Mouse (Mus musculus): ENCODE results near the gene Hdhd3. TPM values are rescaled to one million over a fixed set of nuclear protein-coding genes. Genes with fewer than 3 reads are reported as not detected.

The Hdhd3 gene
- polyA plus RNA-seq, 1 experiment, result 0.51 TPM

DNA sequence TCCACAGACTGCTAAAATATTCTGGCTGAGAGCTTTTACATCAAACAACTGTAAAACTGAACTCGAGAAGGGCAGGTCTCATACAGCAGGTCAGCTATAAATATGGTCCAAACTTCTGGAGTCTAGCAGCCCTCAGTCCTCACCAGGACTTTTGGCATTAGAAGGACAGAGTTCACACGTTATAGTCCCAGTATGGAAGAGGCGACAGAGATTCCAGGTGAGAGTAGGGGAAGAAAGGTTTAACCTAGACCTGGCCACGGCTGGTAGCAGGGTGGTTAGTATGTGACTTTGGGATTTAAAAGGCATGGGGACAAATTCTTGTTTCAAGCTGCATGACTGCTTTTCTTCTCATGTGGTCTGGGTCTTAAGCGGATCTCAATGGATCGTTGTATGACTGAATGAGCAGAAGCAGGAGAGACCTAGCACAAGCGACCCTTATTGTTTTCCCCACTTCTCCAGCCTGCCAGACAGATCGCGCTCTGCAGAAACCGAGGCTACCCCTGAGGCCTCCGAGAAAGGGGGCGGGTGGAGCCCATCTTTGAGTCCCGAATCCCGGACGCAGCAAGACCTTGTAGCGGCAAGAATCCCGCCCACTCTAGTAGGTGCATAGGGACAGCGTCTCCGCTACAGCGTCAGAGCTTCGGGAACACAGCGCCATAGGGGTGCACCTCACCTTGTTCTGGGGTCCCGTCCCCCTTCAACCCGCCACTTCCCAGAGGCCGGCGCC lies 16.0 kb upstream of the Hdhd3 start:
- H3K36me3 ChIP-seq (ENCODE audit: control insufficient read depth, insufficient read depth, low read length, poor library complexity, severe bottlenecking), result no peaks in the 10 kb centered on the region
- peak overlapping the region; percentile 65 for H3K9ac ChIP-seq (ENCODE audit: low read depth, poor library complexity, severe bottlenecking)
- no peaks in the 10 kb centered on the region for H3K9me3 ChIP-seq (replicated peaks; ENCODE audit: control insufficient read depth, insufficient read depth, low read length, poor library complexity, severe bottlenecking)
- no peaks in the 10 kb centered on the region for H3K27me3 ChIP-seq (ENCODE audit: control insufficient read depth, insufficient read depth, low read length, poor library complexity, severe bottlenecking)
- TF ChIP-seq EP300 (IDR thresholded peaks at IDR 0.05; ENCODE audit: insufficient read depth, low read depth, low read length) (no peak), CTCF (IDR thresholded peaks at IDR 0.05; ENCODE audit: low read depth, low read length) (no peak), POLR2A (IDR thresholded peaks at IDR 0.05; ENCODE audit: insufficient read depth, low read length) (no peak)
- peak overlapping the region; percentile 80 for H3K4me3 ChIP-seq (ENCODE audit: low read depth, low read length)
- H3K4me1 ChIP-seq (ENCODE audit: control insufficient read depth, insufficient read depth, low read length), result no peaks in the 10 kb centered on the region
- no peak overlapping the region for H3K27ac ChIP-seq (ENCODE audit: insufficient read depth, low read length)

DNA sequence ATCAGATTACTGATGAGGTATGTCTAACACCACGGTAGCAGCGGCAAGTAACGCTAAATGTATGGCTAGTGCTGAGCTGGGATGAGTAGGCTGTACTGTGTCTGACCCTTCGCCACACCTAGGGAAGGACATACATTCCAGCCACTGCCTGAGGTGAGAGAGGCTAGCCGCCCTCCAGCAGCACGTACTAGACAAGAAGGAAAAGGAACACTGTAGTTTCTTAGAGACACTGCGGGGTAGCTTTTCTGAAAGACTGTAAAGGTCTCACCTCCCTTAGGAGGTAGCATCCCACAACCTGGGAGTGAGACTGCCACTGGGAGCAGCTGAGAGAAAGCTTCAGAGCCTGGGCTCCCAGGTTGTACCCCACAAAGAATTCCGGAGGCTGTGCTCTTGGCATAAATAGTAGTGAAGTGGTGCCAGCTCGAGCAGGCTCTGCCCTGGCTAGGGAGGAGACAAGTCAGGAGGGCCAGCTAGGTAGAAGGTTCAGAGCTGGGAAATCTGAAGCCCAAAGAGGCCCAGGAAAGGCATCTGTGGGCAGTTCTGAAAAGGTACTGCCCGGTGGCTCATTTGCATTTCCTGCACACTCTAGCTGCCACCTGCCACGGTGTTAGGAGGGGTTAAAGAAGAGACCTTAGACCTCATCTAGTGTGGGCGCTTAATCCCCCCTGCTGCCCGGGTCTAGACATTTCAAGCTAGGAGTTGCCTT lies 15.3 kb upstream of the Hdhd3 start:
- Histone ChIP-seq H3K4me1 (ENCODE audit: control insufficient read depth, insufficient read depth, low read length) (no peaks in the 10 kb centered on the region), H3K9ac (ENCODE audit: low read depth, poor library complexity, severe bottlenecking) (peak overlapping the region; percentile 65; the same call in 1 of the 2 replicates), H3K9me3 (replicated peaks; ENCODE audit: control insufficient read depth, insufficient read depth, low read length, poor library complexity, severe bottlenecking) (no peaks in the 10 kb centered on the region), H3K27me3 (ENCODE audit: control insufficient read depth, insufficient read depth, low read length, poor library complexity, severe bottlenecking) (no peaks in the 10 kb centered on the region), H3K27ac (ENCODE audit: insufficient read depth, low read length) (no peak overlapping the region), H3K36me3 (ENCODE audit: control insufficient read depth, insufficient read depth, low read length, poor library complexity, severe bottlenecking) (no peaks in the 10 kb centered on the region), H3K4me3 (ENCODE audit: low read depth, low read length) (peak overlapping the region; percentile 80)
- TF ChIP-seq POLR2A (IDR thresholded peaks at IDR 0.05; ENCODE audit: insufficient read depth, low read length) (no peak), CTCF (IDR thresholded peaks at IDR 0.05; ENCODE audit: low read depth, low read length) (no peak), EP300 (IDR thresholded peaks at IDR 0.05; ENCODE audit: insufficient read depth, low read depth, low read length) (no peak)

DNA sequence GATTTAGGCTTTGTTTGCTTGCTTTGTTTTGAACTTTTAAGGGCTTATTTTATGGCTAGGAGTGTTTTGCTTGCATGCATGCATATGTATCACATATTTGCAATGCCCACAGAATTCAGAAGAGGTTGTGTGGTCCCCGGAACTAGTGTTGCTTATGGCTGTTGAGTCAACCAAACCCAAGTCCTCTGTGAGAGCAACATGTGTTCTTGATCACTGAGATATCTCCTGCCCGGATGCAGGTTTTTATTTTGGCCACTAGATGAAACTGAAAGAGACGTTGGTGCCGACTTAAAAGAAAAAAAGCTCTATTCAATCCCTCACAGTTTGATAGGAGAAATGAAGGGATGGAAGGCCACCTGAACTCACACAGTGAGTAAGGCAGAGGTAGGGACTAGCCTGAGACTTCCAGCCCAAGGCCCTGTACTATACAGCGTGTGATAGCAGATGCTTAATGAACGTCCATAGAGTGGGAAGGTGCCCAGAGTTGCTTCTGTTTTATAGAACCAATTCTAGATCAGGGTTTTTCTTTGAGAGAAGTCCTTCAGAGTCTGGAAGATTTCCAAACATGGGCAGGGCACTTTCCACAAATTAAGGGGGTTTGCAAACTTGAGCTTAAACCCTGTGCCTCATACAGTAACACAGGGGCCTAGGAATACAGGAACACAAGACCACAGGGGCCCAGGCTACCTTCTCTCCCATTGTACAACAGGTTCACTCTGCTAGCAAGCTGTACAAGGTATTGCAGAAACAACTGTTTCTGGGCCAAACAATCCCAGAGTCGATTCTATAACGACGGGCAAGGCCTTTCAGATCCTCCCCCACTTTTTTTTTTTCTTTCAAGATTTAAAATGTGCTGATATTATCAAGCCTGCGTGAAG lies 14.5 kb upstream of the Hdhd3 start:
- H3K4me1 ChIP-seq (ENCODE audit: control insufficient read depth, insufficient read depth, low read length), result no peaks in the 10 kb centered on the region
- H3K9me3 ChIP-seq (replicated peaks; ENCODE audit: control insufficient read depth, insufficient read depth, low read length, poor library complexity, severe bottlenecking), result no peaks in the 10 kb centered on the region
- H3K27ac ChIP-seq (ENCODE audit: insufficient read depth, low read length), result no peak overlapping the region
- no peak for TF ChIP-seq EP300 (IDR thresholded peaks at IDR 0.05; ENCODE audit: insufficient read depth, low read depth, low read length)
- TF ChIP-seq POLR2A (IDR thresholded peaks at IDR 0.05; ENCODE audit: insufficient read depth, low read length), result no peak
- TF ChIP-seq CTCF (IDR thresholded peaks at IDR 0.05; ENCODE audit: low read depth, low read length), result no peak
- H3K27me3 ChIP-seq (ENCODE audit: control insufficient read depth, insufficient read depth, low read length, poor library complexity, severe bottlenecking), result no peaks in the 10 kb centered on the region
- no peak overlapping the region for H3K4me3 ChIP-seq (ENCODE audit: low read depth, low read length)
- no peaks in the 10 kb centered on the region for H3K36me3 ChIP-seq (ENCODE audit: control insufficient read depth, insufficient read depth, low read length, poor library complexity, severe bottlenecking)
- no peak overlapping the region for H3K9ac ChIP-seq (ENCODE audit: low read depth, poor library complexity, severe bottlenecking)

DNA sequence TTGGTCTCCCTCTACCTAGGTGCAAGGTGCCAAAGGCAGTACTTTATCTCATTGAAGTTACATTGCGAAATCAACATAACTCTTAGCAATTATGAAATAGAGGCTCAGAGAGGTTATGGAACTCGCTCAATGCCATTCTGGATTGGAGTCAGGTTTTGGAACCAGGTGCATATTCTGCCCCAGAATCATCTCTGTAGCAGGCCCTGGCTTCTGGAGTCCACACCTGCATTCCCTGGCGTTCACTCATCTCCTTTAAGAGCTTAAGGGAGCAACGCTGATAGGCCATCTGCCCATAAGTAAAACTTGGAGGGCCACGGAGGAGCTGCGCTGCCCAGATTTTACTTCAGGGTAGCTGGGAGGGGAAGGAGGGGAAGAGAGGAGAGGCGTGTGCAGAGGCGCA lies 13.8 kb upstream of the Hdhd3 start:
- TF ChIP-seq POLR2A (IDR thresholded peaks at IDR 0.05; ENCODE audit: insufficient read depth, low read length), result no peak
- no peak for TF ChIP-seq CTCF (IDR thresholded peaks at IDR 0.05; ENCODE audit: low read depth, low read length)
- TF ChIP-seq EP300 (IDR thresholded peaks at IDR 0.05; ENCODE audit: insufficient read depth, low read depth, low read length), result no peak
- no peak overlapping the region for H3K9ac ChIP-seq (ENCODE audit: low read depth, poor library complexity, severe bottlenecking)
- H3K36me3 ChIP-seq (ENCODE audit: control insufficient read depth, insufficient read depth, low read length, poor library complexity, severe bottlenecking), result peaks cover 2% of the 10 kb centered on the region; the same call in 1 of the 2 replicates
- no peak overlapping the region for H3K4me3 ChIP-seq (ENCODE audit: low read depth, low read length)
- H3K4me1 ChIP-seq (ENCODE audit: control insufficient read depth, insufficient read depth, low read length), result no peaks in the 10 kb centered on the region
- H3K9me3 ChIP-seq (replicated peaks; ENCODE audit: control insufficient read depth, insufficient read depth, low read length, poor library complexity, severe bottlenecking), result no peaks in the 10 kb centered on the region
- no peaks in the 10 kb centered on the region for H3K27me3 ChIP-seq (ENCODE audit: control insufficient read depth, insufficient read depth, low read length, poor library complexity, severe bottlenecking)
- H3K27ac ChIP-seq (ENCODE audit: insufficient read depth, low read length), result no peak overlapping the region

DNA sequence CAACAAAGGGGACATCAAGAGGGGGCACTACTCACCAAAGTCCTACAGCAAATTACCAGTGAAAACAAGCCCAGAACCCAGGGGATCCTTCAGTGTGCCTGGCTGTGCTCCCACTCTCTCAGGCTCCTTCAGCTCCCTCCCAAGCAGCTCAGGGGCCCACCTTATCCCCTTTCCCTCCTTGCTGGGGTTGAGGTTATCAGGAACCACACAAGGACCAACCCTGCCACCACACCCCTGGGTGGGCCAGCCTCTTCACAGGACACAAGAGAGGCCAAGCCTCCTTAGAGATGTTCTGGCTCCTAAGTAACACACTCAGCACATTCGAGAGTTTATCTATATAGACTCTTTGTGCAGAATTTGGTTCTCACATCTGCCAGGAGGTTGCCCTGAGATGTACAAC lies 13.3 kb upstream of the Hdhd3 start:
- no peak overlapping the region for H3K27ac ChIP-seq (ENCODE audit: insufficient read depth, low read length)

More for the DNA sequence above, 13.3 kb upstream of the Hdhd3 start:
- Histone ChIP-seq H3K4me3 (ENCODE audit: low read depth, low read length) (no peak overlapping the region), H3K27me3 (ENCODE audit: control insufficient read depth, insufficient read depth, low read length, poor library complexity, severe bottlenecking) (no peaks in the 10 kb centered on the region), H3K9ac (ENCODE audit: low read depth, poor library complexity, severe bottlenecking) (no peak overlapping the region), H3K9me3 (replicated peaks; ENCODE audit: control insufficient read depth, insufficient read depth, low read length, poor library complexity, severe bottlenecking) (no peaks in the 10 kb centered on the region), H3K36me3 (ENCODE audit: control insufficient read depth, insufficient read depth, low read length, poor library complexity, severe bottlenecking) (peaks cover 2% of the 10 kb centered on the region; the same call in 1 of the 2 replicates), H3K4me1 (ENCODE audit: control insufficient read depth, insufficient read depth, low read length) (no peaks in the 10 kb centered on the region)
- no peak for TF ChIP-seq POLR2A (IDR thresholded peaks at IDR 0.05; ENCODE audit: insufficient read depth, low read length)

Data from ES-Bruce4 (cell line).